Mouse (Mus musculus) adrenal gland, adult 18-20 months (tissue): ENCODE results near the gene Myof. TPM values are rescaled to one million over a fixed set of nuclear protein-coding genes. Genes with fewer than 3 reads are reported as not detected.

Source experiments
- DNase-seq, 2 experiments: peaks; one replicate each; pipeline ENCODE4 v3.0.0; 2021 to 2022; ENCODE audit warnings: low spot score in 2 of 2
- long read RNA-seq, 2 experiments: library from polyadenylated mRNA; stranded (forward); transcript quantifications; one replicate each; pipeline ENCODE4 v2.0.0; 2021
- total RNA-seq, 2 experiments: library from RNA; stranded (reverse); gene quantifications; 1 replicate in 1 of 2; 2 replicates in 1 of 2; pipeline ENCODE4 v1.2.3; 2021

Myof gene
- 10 to 100 TPM; 29.4 to 34.1 TPM for total RNA-seq
- long read RNA-seq, experiment 1, partial matches to known transcripts, result 1 of 6 reads
- long read RNA-seq, experiment 1, other reads (novel, unspliced or antisense), result 5 of 6 reads
- long read RNA-seq, experiment 2, partial matches to known transcripts, result 14 of 20 reads
- long read RNA-seq, experiment 2, other reads (novel, unspliced or antisense), result 6 of 20 reads

DNA sequence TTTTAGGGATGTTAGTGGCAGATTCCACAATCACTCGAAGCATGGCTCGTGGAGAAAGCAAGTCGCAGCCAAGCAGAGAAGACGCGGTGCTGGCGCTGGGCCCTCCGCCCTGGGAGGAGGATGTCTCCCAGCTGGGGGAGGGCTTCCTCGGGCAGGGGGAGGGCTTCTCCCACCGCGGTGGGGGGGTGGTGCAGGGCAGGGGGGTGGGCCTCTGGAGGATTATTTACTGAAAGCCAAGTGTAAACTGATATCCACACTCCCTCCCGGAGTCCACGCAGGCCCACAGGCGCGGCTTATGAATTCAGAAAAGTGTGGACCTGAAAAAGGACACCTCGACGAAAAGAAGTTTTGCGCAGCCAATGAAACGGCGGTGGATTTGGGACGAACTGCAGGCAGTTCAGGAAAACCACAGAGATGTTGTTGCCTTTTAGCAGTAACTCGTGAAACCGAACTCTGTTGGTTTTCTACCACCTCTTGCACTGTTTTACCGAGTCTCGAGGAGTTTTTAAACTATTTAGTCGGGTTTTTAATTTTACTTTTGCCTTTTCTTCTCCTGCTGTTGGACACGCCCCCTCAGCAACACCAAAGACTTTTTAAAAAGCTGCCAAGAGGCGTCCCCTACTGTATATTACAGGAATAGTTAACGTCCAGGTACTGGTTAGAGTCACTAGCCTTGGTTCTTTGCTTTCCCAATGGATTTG, at the start of gene Myof:
Gene Myof, minus strand, starts transcription at position 297 of the 701 bp plus-strand sequence.
- DNase-seq, result peak; percentile 31 to 54

DNA sequence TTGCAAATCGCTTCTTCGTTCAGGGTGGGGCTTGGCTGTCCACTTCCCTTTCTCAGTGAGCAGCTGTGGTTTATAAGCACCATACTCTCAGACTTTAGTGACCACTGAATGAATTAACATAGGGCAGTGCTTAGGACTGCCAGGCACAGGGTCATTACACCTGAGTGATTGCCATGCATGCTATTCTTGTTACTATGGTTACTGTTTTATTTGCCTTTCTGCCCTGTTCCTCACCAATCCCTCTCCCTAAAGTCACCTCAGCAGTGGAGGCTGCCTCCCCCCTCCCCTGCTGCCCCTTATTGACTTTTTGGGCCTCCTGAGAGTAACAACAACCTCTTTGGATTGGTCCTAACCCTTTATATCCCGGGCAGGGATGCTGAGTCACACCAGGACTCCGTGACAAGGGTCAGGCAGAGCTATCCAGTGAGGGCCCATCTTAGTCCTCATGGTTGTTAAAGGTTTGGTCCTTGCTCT, 48.2 kb upstream of the Myof start:
- no peak for DNase-seq

DNA sequence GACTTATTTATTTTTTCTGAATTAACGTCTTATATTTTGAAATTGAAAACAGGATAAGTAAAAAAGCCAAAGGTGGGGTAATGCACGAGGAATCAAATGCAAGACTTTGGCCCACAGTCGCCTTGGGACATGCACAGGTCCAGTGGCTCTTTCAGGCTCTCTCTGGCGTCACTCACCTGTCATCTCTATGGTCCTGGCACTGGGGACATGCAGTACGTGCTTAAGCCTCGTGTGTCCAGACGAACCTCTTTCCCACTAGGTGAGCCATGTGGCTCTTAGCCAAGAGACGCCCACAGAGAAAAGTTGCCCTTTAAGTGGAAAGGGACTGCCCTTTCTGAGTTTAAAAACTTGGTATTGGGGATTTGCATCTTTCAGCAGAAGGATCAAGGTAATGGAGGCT, 46.0 kb upstream of the Myof start:
- DNase-seq, result no peak

DNA sequence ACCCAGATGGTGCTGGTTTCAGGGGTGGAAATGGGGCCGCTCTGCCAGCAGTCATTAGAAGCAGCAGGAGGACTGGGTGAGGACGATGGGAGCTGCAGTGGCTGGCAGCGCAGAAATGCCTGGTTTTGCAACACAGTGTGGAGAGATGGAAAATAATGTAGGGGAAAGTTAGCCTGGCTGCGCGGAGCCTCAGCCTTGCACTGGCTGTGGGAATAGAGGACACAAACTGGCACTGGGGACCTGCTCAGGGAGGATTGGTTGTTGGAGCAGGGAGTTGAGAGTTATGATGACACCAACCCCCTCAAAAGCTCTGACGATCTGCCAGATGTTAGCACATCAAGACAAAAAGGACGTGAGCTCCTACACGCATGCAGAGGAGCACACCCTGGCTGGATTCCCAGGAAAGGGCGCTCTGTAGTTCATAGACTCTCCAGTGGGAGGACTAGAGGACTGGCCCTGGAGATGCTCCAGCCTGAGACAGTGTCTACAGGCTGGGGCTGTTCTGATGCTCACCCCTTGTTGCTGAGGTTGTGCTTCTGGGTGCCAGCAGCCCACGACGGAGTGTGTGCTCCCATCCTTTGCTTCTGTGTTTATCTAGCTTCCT, 43.7 kb upstream of the Myof start:
- peak; percentile 8 to 26 for DNase-seq

DNA sequence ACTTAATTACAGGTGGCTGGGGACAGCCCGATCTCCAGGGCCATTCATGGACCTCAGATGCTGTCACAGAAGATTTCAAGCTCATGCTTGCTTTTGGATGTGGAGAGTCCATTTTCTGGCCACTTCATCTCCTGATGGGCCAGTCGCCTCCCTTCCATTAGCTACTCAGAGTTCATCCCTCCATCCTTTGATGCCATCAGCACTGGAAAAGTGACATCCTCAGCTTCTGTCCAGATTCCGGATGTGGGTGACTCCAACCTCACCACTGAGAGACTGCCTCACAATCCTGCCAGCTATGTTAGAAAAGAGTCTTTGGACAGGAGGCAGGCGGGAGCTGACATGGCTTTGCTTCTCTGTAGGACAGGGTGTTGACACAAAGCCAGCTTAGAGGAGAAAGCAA, 42.5 kb upstream of the Myof start:
- no peak for DNase-seq

DNA sequence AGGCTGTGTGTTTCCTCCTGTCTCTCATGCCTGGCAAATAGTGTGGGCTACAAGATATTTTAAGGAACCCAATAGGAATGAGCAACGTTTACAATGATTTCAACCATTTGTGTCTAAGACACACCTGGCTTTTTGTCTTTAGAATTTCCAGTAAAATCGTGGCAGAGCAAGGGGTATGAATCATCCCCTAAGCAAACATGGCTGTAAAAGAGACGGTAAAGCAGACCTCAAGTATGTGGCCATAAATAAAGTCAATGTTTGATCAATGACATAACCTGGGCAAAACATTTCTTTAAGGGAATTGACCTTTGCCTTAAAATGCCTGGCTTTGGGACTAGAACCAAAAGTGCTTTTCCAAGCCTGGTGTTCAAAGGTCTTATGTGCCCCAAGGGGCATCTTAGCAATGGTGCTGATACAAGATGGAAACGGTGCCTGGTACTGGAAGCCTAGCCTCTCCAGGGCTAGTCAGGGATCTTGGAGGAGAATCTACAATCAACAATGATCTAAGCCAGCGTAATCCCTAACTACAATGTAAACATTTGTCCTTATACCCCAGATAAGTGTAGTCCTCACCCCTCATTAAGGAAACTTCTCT, 39.7 kb upstream of the Myof start:
- DNase-seq, result no peak

DNA sequence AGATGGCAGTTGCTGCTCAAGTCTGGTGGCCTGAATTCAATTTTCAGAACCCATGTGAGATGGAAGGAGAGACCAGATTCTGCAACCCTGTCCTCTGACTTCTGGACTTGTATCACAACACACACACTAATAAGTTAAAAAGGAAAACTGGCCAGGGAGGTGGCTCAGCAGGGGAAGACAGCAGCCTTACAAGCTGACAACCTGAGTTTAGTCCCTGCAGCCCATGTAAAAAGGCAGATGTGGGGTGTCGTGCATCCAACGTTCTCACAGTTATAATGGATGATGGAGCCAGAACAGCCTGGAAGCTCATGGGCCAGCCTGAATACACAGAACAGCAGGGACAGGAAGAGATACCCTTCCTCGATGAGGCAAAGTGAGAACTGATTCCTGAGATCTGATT, 38.0 kb upstream of the Myof start:
- DNase-seq, result no peak

DNA sequence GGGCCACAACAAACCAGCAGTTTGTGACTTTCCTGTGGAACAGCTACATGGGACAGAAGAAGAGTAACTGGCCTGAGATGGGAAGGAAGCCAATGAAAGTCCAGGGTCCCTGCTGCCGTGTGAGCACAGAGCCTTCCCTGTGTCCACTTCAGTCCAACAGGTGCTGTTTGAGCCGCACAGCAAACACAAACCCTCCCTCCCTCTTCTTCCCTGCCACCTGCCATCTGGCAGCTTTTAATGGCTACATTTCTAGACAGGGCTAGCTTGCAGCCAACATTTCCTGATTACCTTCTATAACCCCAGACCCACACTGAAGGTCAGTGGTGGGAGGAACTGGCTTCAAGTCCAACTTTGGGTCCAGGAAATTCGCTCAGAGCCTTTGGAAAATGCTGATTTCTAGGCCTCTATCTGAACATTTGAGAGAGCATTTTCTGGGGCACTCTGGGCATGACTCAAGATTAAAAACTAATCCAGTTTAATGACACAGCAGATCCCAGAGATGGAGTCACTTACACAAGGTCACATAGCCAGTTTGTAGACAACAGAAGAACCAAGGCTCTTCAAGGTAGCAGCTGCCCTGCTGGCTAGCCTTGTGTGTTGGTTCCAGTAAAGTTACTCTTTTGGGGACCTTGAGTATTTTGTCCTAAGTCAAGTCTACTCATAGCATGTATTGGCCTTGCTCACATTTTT, 34.6 kb upstream of the Myof start:
- DNase-seq, result no peak

DNA sequence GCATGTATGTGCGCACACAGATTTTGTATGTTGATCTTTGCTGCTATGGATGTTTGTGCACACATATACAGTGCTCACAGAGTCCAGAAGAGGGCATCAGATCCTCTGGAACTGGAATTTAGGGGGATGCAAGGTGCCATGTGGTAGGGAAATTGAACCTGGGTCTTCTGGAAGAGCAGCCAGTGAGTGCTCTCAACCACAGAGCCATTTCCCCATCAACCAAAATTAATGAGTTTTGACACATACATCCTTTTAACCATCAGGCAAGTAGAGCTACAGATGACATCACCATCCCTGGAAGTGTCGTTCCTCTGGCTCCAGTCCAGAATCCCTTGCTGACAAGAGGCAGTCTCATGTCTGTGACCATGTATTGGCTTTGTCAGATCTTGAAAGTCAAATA, 32.9 kb upstream of the Myof start:
- DNase-seq, result peak in 1 of 2 experiments; percentile 32

DNA sequence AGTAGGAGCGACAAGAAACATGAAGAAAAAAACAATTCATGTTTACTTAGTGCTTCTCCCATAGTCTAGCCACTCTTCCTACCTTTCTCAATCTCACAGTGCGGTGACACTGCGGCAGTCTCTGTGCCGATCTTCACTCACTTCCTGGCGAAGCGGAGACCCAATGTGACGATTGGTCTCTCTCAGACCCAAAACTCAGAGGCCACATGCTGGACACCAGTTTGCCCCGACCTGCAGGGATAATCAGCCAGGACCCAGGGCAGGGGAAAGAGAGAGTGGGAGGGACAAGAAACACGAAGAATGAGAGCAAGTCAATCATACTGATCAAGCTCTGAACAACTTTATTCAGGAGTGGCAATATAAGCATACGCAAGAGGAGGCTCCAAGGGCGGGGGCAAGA, 31.7 kb upstream of the Myof start:
- DNase-seq, result no peak

DNA sequence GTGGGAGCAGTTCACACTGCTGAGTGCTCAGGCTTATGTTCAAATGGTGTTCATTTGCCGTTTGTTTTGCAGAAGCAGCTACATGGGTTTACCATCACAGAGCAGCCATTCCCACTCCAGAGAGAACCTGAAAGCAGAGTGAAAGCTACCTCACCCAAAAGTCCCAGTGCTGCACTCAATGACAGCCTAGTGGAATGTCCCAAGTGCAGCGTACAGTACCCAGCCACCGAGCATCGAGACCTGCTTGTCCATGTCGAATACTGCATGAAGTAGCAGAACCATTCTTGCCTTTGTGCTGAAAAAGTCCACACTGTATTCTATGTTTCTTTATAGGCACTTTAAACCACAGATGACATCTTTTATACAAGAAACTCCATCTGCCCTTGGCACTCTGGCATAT, 29.8 kb upstream of the Myof start:
- no peak for DNase-seq

DNA sequence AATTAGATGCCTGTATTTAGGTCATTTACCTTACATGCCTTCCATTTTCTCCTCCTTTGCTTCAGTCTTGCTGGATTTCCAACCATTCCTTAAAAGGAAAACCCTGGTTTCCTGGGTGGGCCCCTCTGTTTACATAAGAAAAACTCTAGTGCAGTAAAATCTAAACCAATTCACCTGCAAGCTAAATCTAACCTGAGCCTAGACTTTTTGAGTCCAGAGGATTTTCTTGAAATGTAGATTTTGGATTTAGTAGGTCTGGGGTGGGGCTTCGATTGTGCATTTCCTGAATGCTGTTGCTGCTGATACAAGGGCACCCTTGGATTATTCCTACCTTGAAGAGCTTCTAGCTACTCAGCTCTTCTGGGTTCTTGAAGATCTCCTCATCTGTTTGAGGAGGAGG, 20.7 kb upstream of the Myof start:
- DNase-seq, result no peak

DNA sequence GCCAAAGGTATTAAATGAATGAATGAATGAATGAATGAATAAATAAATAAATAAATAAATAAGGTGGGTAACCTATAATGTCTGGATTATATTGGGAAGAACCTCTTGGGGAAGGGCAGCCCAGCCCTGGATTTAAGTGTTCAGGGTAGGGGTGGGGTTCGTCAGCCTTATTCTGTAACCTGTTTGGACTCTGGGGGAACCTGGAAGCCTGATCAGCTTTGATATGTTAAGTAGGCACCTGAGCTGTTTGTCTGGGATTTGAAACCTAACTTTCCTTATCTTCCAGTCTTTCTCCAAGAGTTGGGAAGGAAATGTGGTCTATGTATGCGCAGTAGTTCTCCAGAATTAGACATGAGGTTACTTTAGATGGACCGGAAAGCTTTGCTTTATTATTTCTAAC, 19.8 kb upstream of the Myof start:
- no peak for DNase-seq

DNA sequence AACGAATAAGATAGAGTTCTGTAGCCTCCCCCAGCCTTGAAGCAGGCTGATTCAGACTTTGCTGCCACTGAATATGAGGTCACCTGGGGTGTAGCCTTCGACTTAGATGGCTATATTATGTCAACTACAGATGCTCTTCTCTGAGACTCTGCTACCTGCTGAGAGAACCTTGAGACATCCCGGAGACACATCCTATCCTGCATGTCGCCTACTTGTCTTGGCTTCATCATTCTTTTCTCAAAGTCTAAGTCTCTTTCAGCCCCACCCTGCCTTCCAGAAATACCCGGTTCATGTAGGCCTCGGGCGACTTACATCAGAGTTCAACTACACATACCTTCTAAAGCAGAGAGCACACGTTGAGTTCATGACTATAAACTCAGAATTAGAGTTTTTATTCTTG, 13.6 kb upstream of the Myof start:
- no peak for DNase-seq

DNA sequence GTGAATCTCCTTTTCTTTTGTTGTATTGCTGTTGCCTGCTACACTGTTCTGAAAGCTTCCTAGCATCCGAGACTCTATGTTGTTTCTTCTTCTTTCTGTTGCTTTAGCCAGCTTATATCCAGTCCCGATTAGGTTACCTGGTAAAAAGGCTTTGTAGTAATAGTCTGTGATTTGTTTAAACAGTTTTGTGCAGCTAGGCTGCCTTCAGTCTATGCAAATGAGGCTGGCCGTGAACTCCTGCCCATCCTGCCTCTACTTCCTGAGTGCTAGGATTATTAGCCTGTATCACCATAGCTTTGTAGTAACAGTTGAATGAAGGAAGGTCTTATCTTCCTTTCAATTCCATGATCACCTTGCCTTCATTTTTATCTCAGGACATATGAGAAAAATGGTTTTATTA, 12.9 kb upstream of the Myof start:
- no peak for DNase-seq

DNA sequence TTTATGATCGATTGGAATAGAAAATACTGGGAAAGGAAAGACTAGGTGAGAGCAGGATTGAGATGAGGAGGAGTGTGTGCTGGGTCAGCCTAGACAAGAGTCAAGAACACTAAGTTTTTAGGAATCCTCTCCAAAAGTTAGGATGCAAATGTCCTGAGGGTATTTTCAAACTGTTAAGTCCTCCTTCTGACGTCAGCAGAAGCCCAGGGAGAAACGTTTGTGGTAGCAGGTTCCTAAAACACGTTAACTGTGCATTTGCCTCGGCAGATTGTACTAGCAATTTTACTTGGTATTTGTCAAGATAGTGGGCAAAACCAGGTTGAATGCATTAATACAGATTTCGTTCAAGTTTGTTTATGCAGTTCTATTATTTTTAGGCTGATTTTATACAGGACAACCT, 12.4 kb upstream of the Myof start:
- no peak for DNase-seq

DNA sequence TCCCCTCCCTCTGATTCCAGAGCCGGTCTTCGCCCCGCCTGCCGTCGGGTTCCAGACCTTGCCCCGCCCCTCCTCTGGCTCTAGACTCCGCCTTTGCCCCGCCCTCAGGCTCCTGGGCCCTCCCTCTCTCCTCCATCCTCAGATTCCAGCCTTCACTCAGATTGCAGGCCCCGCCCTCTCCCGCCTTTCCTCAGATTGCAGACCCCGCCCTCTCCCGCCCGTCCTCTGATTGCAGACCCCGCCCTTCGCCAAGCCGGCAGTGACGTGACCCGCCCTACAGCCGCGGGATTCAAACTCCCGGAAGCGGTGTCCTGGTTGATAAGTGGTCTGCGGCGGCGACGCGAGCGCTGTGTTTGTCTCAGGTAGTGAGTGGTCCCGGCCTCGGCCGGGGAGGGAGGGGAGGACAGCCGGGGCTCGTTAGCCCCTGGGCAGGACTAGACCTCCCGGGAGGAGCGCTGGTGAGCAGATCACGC, 11.4 kb upstream of the Myof start, which contains the start of gene Cep55:
Gene Cep55, plus strand, starts transcription at position 292 of the 473 bp plus-strand sequence.
- DNase-seq, result peak; percentile 91 to 93

DNA sequence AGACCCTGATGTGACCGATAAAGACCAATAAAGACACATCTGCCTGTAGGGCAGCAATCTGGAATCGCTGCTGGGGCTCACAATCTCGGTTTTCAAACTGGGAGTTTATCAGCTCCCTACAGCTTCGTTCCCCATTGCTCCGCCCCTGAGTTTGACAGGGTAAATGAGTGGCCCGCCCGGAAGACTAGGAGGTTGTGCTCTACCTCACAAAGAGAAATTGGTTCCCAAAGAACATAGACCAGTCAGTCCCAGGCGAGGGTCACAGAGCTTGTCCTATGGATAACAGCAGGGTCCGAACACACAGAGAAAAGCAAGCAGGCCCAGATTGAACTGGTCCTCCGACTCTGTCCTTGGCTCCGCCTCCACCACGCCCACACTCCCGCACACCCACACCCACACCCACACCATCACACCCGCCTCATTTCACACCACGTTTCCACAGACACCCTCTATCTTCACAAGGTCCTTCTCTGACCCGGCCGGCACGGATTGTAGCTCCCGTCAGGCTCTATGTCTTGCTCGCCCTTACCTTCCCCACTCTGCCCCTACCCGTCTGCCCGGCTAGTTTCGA, 10.9 kb upstream of the Myof start:
- DNase-seq, result peak; percentile 75

DNA sequence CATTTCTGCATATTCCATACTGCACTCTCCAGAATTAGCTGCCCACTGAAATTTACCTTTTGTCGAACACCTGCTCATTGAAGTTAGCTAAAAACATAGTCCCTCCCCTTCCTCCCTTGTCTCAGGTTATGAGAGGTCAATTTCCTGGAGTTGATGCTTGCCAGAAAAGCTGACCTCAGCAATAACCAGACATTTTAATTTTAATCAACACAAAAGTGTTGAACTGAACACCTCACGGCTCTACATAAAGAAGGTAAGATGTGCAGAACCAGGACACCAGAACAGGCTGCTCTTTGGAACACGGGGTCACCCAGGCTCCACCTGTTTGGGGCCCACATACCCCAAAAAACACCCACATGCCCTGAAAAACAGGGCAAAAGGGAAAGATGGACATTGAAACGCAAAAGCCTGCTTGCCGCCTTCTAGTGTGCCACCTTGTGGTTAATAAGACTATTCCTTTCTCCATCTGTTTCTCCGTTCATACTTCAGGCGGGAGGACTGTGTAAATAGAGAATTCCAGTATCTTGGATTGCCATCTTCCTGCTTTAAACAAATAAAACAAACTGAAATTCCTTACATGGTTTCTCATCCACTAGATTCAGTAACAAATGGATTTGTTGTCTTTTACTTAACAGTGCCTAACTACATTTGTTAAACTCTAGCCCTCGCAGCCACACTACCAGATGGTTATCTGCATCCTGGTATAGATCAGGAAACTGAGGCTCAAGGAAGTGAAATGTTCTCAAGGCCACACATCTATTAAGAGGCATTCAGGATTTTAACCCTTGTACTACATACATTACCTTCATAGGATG, 10.1 kb upstream of the Myof start:
- no peak for DNase-seq

DNA sequence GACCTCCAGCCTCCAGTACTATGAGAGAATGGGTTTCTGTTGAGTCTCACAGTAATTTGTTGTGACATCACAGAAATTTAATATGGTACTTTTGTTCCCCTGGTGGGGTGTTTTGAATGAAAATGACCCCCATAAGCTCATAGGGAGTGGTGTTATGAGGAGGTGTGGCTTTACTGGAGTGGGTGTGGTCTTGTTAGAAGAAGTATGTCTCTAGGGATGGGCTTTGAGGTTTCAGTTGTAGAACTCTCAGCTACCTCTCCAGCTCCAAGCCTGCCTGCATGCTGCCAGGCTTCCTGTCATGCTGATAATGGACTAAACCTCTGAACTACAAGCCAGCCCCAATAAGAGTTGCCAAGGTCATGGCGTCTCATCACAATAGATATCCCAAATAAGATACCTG, 6.3 kb upstream of the Myof start:
- DNase-seq, result no peak
